Mouse (Mus musculus) gastrocnemius, postnatal 10 days (tissue): ENCODE measurements around the gene Sympk. TPM values are rescaled to one million over a fixed set of nuclear protein-coding genes. Genes with fewer than 3 reads are reported as not detected.

Source experiments
- DNase-seq: peaks from one replicate; pipeline ENCODE4 v3.0.0; 2021; ENCODE audit warnings: mixed read lengths
- total RNA-seq, 2 experiments: library from RNA; stranded (reverse); gene quantifications; 2 replicates each; pipeline ENCODE4 v1.2.3; 2021

The Sympk gene
- total RNA-seq, 2 experiments from 2014 or later: 39.9 to 45.0 TPM

- peak; percentile 69 for DNase-seq
These were observed 60.1 kb downstream of the Sympk start for GRCm38 (mm10) chr7:19084277-19084771.

- DNase-seq: no peak
These were observed 60.8 kb downstream of the Sympk start for GRCm38 (mm10) chr7:19084921-19085473.

DNA sequence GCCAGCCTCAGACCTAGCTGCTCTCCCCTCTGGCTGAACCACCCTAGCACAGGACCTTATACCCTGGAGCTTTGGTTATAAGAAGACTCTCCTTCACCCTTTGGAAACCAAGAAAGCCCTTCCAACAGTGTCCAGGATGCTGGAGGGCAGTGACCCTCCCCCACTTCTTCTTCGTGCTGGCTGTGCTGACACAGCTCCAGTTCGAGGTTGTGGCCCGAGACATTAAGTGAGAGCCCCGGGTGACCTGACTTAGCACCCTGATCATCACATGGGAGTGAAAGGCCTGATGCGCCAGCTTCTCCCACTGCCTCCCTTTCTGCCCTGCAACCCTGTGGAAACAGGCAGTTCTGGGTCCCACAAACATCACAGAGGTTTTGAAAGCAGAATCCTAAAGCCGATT is 61.3 kb downstream of the Sympk start:
- no peak for DNase-seq

DNA sequence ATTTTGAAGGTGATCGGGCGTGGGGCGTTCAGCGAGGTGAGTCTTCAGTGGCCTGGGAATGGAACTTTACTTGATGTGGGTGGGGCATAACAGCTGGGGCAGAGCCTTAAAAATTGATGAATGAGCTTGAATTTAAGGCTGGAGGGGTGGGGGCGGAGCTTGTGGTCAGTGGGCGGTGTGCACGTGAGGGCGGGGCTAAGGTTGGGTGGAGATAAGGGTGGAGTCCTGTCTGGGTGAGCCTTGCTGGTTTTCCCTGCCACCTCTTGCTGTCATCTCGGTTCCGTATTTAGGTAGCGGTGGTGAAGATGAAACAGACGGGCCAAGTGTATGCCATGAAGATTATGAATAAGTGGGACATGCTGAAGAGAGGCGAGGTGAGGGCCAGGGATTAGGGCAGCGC is 61.9 kb downstream of the Sympk start:
- no peak for DNase-seq

DNA sequence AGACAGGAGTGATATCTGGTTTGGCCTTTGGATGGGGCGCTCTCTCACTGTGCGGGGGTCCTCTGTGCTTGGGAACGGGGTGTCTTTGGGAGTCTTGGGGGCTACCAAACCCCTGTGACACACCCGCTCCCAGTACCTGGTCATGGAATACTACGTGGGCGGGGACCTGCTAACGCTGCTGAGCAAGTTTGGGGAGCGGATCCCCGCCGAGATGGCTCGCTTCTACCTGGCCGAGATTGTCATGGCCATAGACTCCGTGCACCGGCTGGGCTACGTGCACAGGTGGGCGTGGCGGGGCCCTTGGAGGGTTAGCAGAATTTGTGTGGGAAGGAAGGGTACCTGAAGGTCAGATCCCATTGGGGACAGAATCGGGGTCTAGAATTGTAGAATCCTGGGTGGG is 62.6 kb downstream of the Sympk start:
- DNase-seq: no peak

DNA sequence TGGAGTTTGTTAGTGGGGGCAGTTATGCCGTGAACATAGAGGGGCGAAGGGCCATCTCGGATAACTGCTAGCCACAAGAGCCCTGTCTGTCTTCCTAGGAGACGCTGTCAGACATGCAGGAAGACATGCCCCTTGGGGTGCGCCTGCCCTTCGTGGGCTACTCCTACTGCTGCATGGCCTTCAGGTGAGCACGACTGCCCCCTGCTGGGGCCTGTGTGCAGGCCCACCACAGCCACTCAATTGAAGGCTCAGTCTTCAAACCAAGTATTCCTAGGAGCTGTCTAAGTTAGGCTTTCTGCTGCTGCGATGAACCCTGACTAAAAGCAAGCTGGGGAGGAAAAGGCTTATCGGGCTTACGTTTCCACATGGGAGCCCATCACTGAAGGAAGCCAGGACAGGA is 64.6 kb downstream of the Sympk start:
- peak; percentile 79 for DNase-seq

GRCm38 (mm10) chr7:19091913-19092312 is 67.7 kb downstream of the Sympk start:
- DNase-seq: no peak

GRCm38 (mm10) chr7:19092381-19093173 is 68.4 kb downstream of the Sympk start:
- DNase-seq: peak; percentile 56

- peak; percentile 89 for DNase-seq
These were observed 69.0 kb downstream of the Sympk start for GRCm38 (mm10) chr7:19093174-19093521.

- peak; percentile 95 for DNase-seq
These were observed 69.6 kb downstream of the Sympk start for GRCm38 (mm10) chr7:19093537-19094385.

DNA sequence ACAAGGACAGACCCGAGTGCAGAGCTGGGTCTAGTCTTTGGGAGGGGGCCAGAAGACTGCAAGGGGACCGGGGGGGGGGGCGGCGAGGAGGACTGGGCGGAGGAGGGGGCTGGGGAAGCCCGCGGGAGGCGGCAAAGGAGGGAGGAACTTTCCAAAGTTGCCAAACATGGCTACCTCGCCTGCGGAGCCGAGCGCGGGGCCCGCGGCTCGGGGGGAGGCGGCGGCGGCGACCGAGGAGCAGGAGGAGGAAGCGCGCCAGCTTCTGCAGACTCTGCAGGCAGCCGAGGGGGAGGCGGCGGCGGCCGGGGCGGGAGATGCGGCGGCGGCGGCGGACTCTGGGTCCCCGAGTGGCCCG is 70.3 kb downstream of the Sympk start, which contains the start of gene Six5:
Gene Six5, plus strand, starts transcription at position 124 of the 355 bp plus-strand sequence.
- DNase-seq: no peak

- peak; percentile 72 for DNase-seq
These were observed 70.9 kb downstream of the Sympk start for GRCm38 (mm10) chr7:19094826-19095750.

GRCm38 (mm10) chr7:19095751-19096110 is 71.6 kb downstream of the Sympk start:
- peak; percentile 70 for DNase-seq

- no peak for DNase-seq
These were observed 72.3 kb downstream of the Sympk start for GRCm38 (mm10) chr7:19096421-19096976.

GRCm38 (mm10) chr7:19097217-19097616 is 73.0 kb downstream of the Sympk start:
- no peak for DNase-seq

DNA sequence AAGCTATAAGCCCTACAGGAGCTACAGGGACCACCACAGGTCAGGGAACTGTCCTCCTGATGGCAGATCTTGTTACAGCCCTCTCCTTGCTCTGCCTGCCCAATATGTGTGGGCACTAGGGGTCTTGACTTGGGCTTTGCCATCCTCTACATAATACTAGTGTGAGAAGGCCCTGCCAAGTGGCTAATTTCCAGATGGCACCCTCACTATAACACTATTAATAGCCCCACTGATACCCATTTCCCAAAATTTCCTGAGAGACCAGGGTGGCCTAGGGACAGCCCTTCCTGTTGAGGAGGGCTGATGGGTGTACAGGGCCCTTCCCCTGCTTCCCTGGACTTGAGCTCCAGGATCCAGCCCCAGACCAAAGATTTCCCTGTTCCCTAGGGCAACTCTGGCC is 73.7 kb downstream of the Sympk start:
- DNase-seq: no peak

DNA sequence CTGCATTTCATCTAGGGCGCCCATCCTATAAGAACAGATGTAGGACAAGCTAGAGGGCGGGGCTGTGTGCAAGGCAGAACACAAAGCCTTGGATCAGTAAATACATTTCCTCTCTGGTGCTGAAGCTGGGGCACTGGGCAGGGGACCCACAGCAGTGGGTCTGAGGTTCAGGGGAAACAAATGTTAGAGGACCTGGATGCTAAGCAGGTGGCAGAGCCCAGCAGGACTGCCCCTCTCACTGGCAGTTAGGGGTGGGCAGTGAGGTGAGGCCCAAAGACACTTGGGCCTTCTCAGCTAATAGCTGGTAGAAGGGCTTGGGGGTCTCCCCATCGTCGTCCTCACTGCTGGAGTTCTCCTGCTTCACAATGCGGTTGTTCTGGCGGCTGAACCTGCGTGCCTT is 74.6 kb downstream of the Sympk start:
- DNase-seq: no peak

DNA sequence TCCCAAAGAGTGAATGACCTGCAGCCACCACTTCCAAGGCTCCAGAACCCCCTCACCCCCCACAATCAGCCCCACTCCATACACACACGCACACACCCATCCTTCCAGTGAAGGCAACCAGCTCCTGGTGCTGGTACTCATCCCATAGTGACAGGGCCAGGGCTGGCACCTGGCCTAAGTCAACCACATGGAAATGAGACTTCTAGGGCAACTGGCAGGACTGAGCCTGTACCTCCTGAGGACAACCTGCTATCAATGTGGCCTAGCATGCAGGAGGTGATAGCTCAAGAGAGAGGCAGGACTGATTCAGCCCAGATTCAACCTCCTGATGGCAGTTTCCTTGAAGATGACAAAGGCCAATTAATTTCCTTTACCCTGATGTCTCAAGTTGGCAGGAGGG is 76.1 kb downstream of the Sympk start:
- DNase-seq: no peak

DNA sequence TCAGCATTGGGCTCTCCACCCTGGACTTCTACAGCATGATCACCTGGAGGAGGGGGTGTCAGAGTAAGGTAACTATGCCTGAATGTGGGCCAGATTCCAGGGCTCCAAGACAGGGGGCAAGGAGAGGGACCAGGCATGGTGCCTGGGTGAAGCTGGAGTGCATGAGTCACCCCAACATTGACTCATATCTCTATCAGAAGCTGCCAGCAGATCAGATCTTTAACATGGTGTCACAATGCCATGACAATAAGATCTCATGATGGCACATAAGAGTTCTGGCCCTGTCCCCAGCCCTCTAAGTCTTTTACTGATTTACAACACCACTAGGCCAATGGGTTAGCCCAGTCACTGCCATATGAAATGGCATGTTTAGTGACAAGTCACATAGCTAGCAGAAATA is 79.6 kb downstream of the Sympk start:
- no peak for DNase-seq
